Mouse (Mus musculus) liver, embryonic 11.5 days (tissue): ENCODE results near the gene Fyb. TPM values are rescaled to one million over a fixed set of nuclear protein-coding genes. Genes with fewer than 3 reads are reported as not detected.

Source experiments
- ATAC-seq: fragments of 200-750 bp; cut with Nextera tagmentation; replicated peaks from 2 replicates; pipeline ENCODE4 v1.8.0; 2017; ENCODE audit warnings: moderate number of reproducible peaks, mild to moderate bottlenecking, moderate TSS enrichment, moderate library complexity; ENCODE audit not compliant: low FRiP score
- DNase-seq: peaks from one replicate; pipeline ENCODE4 v3.0.0-alpha.2; 2017; ENCODE audit warnings: low spot score
- H3K27ac ChIP-seq: fragments of 300-500 bp; sonication (generic); 2 replicates; pipeline ENCODE4 v1.5.1; 2014; ENCODE audit warnings: mild to moderate bottlenecking, low read depth, low read length, control low read depth
- H3K27me3 ChIP-seq: fragments of 300-500 bp; sonication (generic); replicated peaks from 2 replicates; pipeline ENCODE4 v1.6.1; 2014; ENCODE audit warnings: low read length, mixed read lengths; ENCODE audit not compliant: control insufficient read depth, insufficient read depth
- H3K36me3 ChIP-seq: fragments of 300-500 bp; sonication (generic); 2 replicates; pipeline ENCODE4 v1.6.1; 2014; ENCODE audit warnings: mild to moderate bottlenecking, low read length, moderate library complexity, mixed read lengths; ENCODE audit not compliant: control insufficient read depth, insufficient read depth
- H3K4me1 ChIP-seq: fragments of 300-500 bp; sonication (generic); replicated peaks from 2 replicates; pipeline ENCODE4 v1.6.1; 2014; ENCODE audit warnings: low read length, mixed read lengths; ENCODE audit not compliant: control insufficient read depth, insufficient read depth
- H3K4me2 ChIP-seq: fragments of 300-500 bp; sonication (generic); 2 replicates; pipeline ENCODE4 v1.6.1; 2014; ENCODE audit warnings: mild to moderate bottlenecking, control low read depth, moderate library complexity
- H3K4me3 ChIP-seq: fragments of 300-500 bp; sonication (generic); 2 replicates; pipeline ENCODE4 v1.5.1; 2014; ENCODE audit warnings: low read depth, low read length, control low read depth
- H3K9ac ChIP-seq: fragments of 300-500 bp; sonication (generic); 2 replicates; pipeline ENCODE4 v1.6.1; 2014; ENCODE audit warnings: low read depth, low read length, control low read depth
- H3K9me3 ChIP-seq: fragments of 300-500 bp; sonication (generic); 2 replicates; pipeline ENCODE4 v1.6.1; 2016; ENCODE audit warnings: low read length, inconsistent platforms, mixed read lengths; ENCODE audit not compliant: control insufficient read depth
- WGBS: fragments of 180-500 bp; shearing (Covaris S2); extraction: QIAGEN DNeasy Blood & Tissue Kit; methylation state at CpG from one replicate; pipeline ENCODE4 v1.1.7; 2014; 5-methylcytosine and 5-hydroxymethylcytosine counted together
- polyA plus RNA-seq: library from polyadenylated mRNA; unstranded; fragments of >200 nt; fragmentation: Nextera tagmentation; extraction: Ambion mirVana; gene quantifications from 2 replicates; pipeline ENCODE4 v1.2.1, GENCODE M21; 2014

Fyb gene
- polyA plus RNA-seq, 1 experiment from 2014 or later = 38.7 TPM

DNA sequence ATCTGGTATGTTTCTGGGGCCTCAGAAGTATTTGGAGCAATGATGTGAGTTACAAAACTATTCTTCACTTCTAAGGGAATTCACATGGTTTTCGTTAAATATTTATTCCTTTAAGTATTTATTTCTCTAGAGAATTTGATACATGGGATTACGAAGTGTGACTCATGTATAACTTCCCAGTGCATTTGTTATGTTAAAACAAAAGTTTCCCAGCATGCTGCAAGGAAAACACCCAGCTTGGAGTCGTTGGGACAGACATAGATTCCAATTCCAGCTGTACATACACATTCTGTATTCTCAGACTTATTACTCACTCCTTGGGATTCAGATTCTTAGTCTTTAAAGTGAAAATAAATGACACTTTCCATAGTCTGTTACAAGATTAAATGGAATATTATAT, 112.8 kb downstream of the Fyb start:
- no peak overlapping the region for H3K4me2 ChIP-seq
- whole genome bisulfite sequencing = 81% methylated on average over 3 of the region's 3 CpGs
- ATAC-seq = no peak

DNA sequence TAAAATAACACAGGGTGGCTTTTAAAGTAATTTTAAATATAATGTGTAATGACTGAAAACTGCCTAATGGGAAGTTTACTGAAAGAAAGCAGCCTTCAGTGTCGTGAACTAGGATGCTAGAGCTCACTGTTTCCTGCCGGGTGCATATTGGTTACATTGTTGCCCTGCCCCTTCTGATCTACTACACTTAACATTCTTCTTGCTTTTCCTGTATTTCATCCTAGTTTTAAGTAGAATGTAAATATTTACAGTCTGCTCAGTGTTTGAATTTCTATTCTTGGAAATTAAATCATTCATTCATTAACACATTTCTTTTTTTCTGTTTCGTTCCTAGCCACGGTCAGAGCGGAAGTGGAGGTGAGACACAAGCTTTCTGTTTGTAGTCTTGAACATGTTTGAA, 119.6 kb downstream of the Fyb start:
- H3K4me3 ChIP-seq = no peak overlapping the region
- no peaks in the 10 kb centered on the region for H3K4me1 ChIP-seq
- H3K27me3 ChIP-seq = no peaks in the 10 kb centered on the region
- ATAC-seq (no peak), DNase-seq (no peak)
- WGBS = 82% methylated on average over 5 of the region's 5 CpGs
- H3K9me3 ChIP-seq = no peaks in the 10 kb centered on the region
- H3K36me3 ChIP-seq = no peaks in the 10 kb centered on the region
- no peak overlapping the region for H3K4me2 ChIP-seq
- H3K27ac ChIP-seq = no peak overlapping the region
- no peak overlapping the region for H3K9ac ChIP-seq

More for the DNA sequence above, 112.8 kb downstream of the Fyb start:
- Histone ChIP-seq H3K36me3 (no peaks in the 10 kb centered on the region), H3K4me3 (no peak overlapping the region), H3K4me1 (no peaks in the 10 kb centered on the region), H3K27me3 (no peaks in the 10 kb centered on the region), H3K9ac (no peak overlapping the region), H3K9me3 (no peaks in the 10 kb centered on the region), H3K27ac (no peak overlapping the region)
- DNase-seq = no peak

DNA sequence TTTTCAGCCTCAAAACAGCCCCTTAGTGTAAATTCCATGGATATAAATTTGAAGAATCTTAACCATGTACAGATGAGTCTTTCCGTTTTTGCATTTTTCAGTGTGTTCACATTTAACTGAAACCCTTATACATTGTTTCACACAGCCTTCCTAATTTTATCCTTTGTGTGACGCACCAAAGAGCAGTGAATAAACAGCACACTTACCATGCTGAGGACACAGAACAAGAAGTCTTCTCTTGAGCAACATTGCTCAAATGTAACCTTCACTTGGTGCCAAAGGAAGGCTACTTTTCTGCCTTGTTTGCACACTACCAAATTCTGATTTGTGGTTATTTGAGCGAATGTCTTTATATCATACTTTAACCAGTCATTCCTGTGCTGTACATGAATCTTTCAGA, 122.8 kb downstream of the Fyb start:
- no peaks in the 10 kb centered on the region for H3K9me3 ChIP-seq
- H3K36me3 ChIP-seq = no peaks in the 10 kb centered on the region
- H3K27ac ChIP-seq = no peak overlapping the region
- ATAC-seq (no peak), DNase-seq (no peak)
- H3K9ac ChIP-seq = no peak overlapping the region
- H3K4me1 ChIP-seq = no peaks in the 10 kb centered on the region
- H3K4me3 ChIP-seq = no peak overlapping the region
- no peaks in the 10 kb centered on the region for H3K27me3 ChIP-seq
- 91% methylated on average over 3 of the region's 3 CpGs for WGBS
- no peak overlapping the region for H3K4me2 ChIP-seq

DNA sequence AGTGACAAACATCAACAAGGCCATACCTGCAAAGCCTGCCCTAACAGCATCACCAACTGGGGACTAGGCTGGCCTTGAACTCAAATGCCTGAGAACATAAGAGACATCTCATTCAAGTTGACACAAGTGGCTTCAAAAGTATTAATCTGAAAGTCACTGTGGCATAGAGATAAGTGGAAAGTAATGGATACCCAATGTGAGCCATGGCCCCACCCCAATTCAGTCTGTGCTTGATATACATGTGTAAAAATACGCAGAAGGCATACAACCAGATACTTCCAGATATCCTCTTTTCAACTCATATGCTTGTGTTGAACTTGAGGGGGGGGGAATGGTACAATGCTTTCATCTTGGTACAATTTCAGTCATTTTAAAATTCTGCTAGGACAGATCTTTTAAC, 124.4 kb downstream of the Fyb start:
- Histone ChIP-seq H3K4me3 (no peak overlapping the region), H3K27me3 (no peaks in the 10 kb centered on the region), H3K9me3 (no peaks in the 10 kb centered on the region), H3K27ac (no peak overlapping the region), H3K9ac (no peak overlapping the region), H3K4me1 (no peaks in the 10 kb centered on the region), H3K36me3 (no peaks in the 10 kb centered on the region), H3K4me2 (no peak overlapping the region)
- ATAC-seq = peak; percentile 83
- 67% methylated on average over 1 of the region's 1 CpGs for WGBS
- DNase-seq = no peak

DNA sequence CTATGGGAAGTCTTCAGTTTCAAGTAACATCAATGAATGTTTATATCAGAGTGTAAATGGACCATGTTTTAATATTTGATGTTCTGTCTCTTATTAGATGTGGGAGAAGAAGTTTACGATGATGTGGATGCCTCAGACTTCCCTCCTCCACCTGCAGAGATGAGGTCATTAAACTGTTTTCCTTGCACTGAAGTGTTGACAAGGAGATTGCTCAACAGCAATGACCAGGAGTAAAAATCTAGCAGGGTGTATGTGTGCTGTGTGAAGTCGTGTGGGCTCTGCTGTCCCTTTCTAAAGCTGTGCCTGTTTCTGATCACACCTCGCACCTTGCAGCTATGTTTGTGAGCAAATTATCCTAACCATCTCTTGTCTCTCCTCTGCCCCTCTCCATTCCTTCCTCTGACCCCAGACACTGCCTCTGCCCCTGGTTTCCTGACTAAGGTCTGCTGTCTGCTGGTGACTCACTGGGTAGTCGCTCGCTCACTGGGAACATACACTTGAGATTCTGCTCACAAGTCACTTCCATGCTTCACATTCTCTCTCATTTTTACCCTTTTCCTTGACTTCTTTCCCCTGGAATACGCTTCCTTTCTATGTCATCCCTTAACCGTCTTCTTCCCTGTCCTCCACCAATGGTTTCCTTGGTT, 126.2 kb downstream of the Fyb start:
- Histone ChIP-seq H3K27me3 (no peaks in the 10 kb centered on the region), H3K4me2 (no peak overlapping the region), H3K4me1 (no peaks in the 10 kb centered on the region), H3K4me3 (no peak overlapping the region), H3K9ac (no peak overlapping the region), H3K27ac (no peak overlapping the region), H3K9me3 (no peaks in the 10 kb centered on the region), H3K36me3 (no peaks in the 10 kb centered on the region)
- DNase-seq (no peak), ATAC-seq (no peak)
- 82% methylated on average over 7 of the region's 7 CpGs for WGBS

DNA sequence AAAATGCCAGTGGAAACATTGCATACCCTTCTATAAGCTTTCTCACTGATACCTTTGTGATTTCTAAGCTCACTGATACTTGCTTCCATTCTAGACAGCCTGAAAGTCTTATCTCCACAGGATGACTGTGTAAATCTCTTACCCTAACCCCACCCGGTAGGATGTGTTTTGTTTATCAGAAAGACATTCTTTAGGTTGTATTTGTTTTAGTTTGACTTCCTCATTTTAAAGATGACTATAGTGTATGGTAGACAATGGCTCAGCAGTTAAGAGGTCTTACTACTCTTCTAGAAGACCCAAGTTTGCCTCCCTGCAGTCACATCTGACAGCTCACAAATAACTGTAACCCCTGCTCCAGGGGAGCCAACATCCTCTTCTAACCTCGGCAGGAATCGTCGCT, 130.4 kb downstream of the Fyb start:
- H3K9me3 ChIP-seq = no peaks in the 10 kb centered on the region
- H3K27ac ChIP-seq = no peak overlapping the region
- H3K9ac ChIP-seq = no peak overlapping the region
- no peaks in the 10 kb centered on the region for H3K27me3 ChIP-seq
- no peak overlapping the region for H3K4me2 ChIP-seq
- no peak for DNase-seq
- no peak overlapping the region for H3K4me3 ChIP-seq
- H3K4me1 ChIP-seq = 0 out of 2 replicates have a peak, but pooled peaks cover 2% of the 10 kb centered on the region
- H3K36me3 ChIP-seq = no peaks in the 10 kb centered on the region
- 37% methylated on average over 4 of the region's 4 CpGs for WGBS
- no peak; the same call in 1 of the 2 replicates for ATAC-seq

DNA sequence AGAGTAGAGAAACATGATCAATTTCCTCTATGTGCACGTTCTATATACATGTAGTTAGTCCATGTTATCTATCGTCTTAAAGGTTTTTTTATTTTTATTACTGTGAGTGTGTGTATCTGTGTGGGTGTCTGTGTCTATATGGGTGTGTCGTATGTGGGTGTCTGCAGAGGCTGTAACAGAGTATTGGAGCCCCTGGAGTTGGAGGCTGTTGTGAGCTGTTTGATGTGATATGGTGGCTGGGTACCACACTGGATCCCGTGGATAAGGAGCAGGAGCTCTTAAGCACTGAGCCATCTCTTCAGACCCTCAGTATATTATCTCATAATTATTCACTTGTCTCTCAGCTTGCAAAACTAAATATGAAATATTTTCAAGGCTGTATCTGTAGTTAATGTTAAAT, 135.4 kb downstream of the Fyb start:
- 0 out of 2 replicates have a peak, but pooled peaks cover 6% of the 10 kb centered on the region for H3K4me1 ChIP-seq

DNA sequence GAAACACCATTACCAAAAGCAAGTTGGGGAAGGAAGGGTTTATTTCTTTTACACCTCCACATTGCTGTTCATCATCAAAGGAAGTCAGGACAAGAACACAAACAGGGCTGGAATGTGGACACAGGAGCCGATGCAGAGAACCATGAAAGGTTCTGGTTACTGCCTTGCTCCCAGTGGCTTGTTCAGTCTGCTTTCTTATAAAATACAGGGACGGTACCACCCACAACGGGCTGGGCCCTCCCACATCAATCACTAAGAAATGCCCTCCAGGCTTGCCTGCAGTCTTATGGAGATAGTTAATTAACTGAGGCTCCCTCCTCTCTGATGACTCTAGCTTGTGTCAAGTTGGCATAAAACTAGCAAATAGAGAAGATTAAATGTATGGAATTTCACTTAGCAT, 139.3 kb downstream of the Fyb start:
- WGBS = 76% methylated on average over 3 of the region's 3 CpGs
- Histone ChIP-seq H3K4me2 (no peak overlapping the region), H3K27me3 (no peaks in the 10 kb centered on the region), H3K27ac (no peak overlapping the region), H3K4me3 (no peak overlapping the region), H3K9me3 (no peaks in the 10 kb centered on the region), H3K9ac (no peak overlapping the region), H3K4me1 (0 out of 2 replicates have a peak, but pooled peaks cover 6% of the 10 kb centered on the region), H3K36me3 (no peaks in the 10 kb centered on the region)
- ATAC-seq (no peak), DNase-seq (no peak)

More for the DNA sequence above, 135.4 kb downstream of the Fyb start:
- Histone ChIP-seq H3K27ac (no peak overlapping the region), H3K36me3 (no peaks in the 10 kb centered on the region), H3K4me2 (no peak overlapping the region), H3K9ac (no peak overlapping the region), H3K9me3 (no peaks in the 10 kb centered on the region), H3K27me3 (no peaks in the 10 kb centered on the region), H3K4me3 (no peak overlapping the region)
- 63% methylated on average over 4 of the region's 4 CpGs for WGBS
- no peak for DNase-seq
- ATAC-seq = peak; percentile 99

DNA sequence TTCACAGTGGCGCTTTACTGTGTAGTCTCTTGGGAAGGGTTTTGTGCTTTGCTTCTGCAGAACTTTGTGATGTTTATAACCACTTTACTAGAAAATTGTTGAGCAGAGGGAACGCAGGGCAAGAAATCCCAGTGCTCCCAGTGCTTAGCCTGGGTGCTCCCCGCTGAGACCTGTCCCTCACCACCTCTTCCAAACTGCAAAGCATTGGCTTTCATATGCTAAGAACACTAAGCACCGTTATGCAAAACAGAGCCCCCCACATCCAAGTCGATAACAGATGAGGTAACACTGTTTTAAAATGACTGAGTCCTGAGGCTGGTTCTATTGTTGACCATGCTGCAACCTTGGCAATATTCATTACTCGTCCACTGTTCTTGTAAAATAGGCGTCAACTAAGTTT, 141.3 kb downstream of the Fyb start:
- ATAC-seq = no peak

More for the DNA sequence above, 141.3 kb downstream of the Fyb start:
- peaks cover 8% of the 10 kb centered on the region for H3K4me1 ChIP-seq
- H3K4me3 ChIP-seq = no peak overlapping the region
- H3K27ac ChIP-seq = no peak overlapping the region
- H3K9ac ChIP-seq = no peak overlapping the region
- no peaks in the 10 kb centered on the region for H3K36me3 ChIP-seq
- whole genome bisulfite sequencing = 72% methylated on average over 7 of the region's 7 CpGs
- H3K27me3 ChIP-seq = no peaks in the 10 kb centered on the region
- DNase-seq = no peak
- H3K4me2 ChIP-seq = no peak overlapping the region
- no peaks in the 10 kb centered on the region for H3K9me3 ChIP-seq
